Mouse (Mus musculus): ENCODE results near the gene Dspp. TPM values are rescaled to one million over a fixed set of nuclear protein-coding genes. Genes with fewer than 3 reads are reported as not detected.

The Dspp gene
- not detected in 2 replicates for polyA plus RNA-seq (2015; fragmentation: Nextera tagmentation; extraction: Ambion mirVana)

DNA sequence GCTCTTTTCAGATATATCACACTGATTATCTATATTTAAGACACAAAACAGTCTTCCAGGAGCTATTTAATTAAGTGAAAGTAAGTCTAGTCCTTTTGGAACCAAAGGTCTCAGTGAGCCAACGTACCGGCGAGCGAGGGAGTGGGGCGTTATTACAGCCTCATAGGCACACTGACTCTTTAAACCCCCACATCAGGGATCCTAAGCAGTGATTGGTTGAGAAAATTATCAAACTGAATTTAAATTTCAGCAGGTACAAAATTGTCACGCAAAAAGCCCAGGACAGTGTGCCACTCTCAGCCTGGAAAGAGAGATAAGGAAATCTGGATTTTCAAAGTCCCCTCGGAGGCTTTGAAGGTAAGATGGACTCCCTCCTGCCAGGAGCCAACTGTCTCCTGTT lies at the start of gene Dspp:
Gene Dspp, plus strand, starts transcription at position 301 of the 400 bp plus-strand sequence.
- TF ChIP-seq CTCF (IDR thresholded peaks at IDR 0.05; ENCODE audit: low read depth) (no peak), EP300 (optimal IDR thresholded peaks at IDR 0.05) (no peak)
- Histone ChIP-seq H3K4me1 (replicated peaks; ENCODE audit: control insufficient read depth, insufficient read depth) (no peaks in the 10 kb centered on the region), H3K27ac (replicated peaks) (no peak within 1 kb of the TSS), H3K36me3 (ENCODE audit: control insufficient read depth, insufficient read depth, low read length) (no peaks in the 10 kb centered on the region), H3K9me3 (ENCODE audit: control insufficient read depth, low read length) (no peaks in the 10 kb centered on the region), H3K4me2 (replicated peaks; ENCODE audit: low read depth) (no peak within 1 kb of the TSS), H3K4me3 (ENCODE audit: low read depth, low read length) (no peak within 1 kb of the TSS), H3K27me3 (ENCODE audit: control insufficient read depth, insufficient read depth, low read length) (no peaks in the 10 kb centered on the region), H3K9ac (ENCODE audit: low read length) (no peak within 1 kb of the TSS)
- DNase-seq (ENCODE audit: low spot score) (no peak), ATAC-seq (ENCODE audit: low FRiP score, low TSS enrichment) (no peak)
- WGBS: 73% methylated on average over 7 of the region's 7 CpGs

DNA sequence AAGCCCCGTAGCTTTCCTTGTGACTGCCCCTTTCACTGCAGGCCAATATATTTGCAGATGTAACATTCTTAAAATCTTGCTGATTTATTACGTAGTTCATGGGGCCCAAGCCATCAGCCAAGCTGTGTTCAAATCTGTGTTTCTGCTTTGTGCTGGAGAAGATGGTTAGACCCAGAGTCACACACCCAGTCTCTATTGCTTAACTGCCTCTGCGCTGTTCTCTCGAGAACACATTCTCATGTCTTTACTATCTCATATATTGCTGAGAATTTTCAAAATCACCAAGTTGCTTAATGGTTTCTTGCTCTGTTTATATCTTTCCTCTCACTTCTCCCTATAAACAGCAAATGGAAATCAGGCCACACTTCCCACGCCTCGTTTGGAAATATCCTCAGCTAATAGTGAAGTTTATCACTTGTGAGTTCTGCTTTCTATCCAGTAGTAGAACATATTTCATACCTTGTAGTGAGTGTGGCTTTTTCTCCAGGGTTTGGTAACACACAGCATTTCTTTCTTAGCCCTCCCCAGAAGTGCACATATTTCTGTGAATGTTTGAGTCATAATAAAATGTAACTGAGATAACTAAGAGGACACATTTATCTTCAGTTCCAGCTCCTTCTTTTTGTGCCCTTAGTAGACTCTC lies 46.4 kb upstream of the Dspp start:
- Histone ChIP-seq H3K4me1 (replicated peaks; ENCODE audit: control insufficient read depth, insufficient read depth) (no peaks in the 10 kb centered on the region), H3K9ac (ENCODE audit: low read length) (no peak overlapping the region), H3K4me2 (replicated peaks; ENCODE audit: low read depth) (no peak overlapping the region), H3K4me3 (ENCODE audit: low read depth, low read length) (no peak overlapping the region), H3K9me3 (ENCODE audit: control insufficient read depth, low read length) (no peaks in the 10 kb centered on the region), H3K36me3 (ENCODE audit: control insufficient read depth, insufficient read depth, low read length) (no peaks in the 10 kb centered on the region), H3K27me3 (ENCODE audit: control insufficient read depth, insufficient read depth, low read length) (no peaks in the 10 kb centered on the region), H3K27ac (replicated peaks) (no peak overlapping the region)
- ATAC-seq (ENCODE audit: low FRiP score, low TSS enrichment) (peak; percentile 42; the same call in 1 of the 2 replicates), DNase-seq (ENCODE audit: low spot score) (no peak)
- TF ChIP-seq EP300 (optimal IDR thresholded peaks at IDR 0.05) (no peak), CTCF (IDR thresholded peaks at IDR 0.05; ENCODE audit: low read depth) (no peak)
- WGBS: 48% methylated on average over 6 of the region's 6 CpGs

DNA sequence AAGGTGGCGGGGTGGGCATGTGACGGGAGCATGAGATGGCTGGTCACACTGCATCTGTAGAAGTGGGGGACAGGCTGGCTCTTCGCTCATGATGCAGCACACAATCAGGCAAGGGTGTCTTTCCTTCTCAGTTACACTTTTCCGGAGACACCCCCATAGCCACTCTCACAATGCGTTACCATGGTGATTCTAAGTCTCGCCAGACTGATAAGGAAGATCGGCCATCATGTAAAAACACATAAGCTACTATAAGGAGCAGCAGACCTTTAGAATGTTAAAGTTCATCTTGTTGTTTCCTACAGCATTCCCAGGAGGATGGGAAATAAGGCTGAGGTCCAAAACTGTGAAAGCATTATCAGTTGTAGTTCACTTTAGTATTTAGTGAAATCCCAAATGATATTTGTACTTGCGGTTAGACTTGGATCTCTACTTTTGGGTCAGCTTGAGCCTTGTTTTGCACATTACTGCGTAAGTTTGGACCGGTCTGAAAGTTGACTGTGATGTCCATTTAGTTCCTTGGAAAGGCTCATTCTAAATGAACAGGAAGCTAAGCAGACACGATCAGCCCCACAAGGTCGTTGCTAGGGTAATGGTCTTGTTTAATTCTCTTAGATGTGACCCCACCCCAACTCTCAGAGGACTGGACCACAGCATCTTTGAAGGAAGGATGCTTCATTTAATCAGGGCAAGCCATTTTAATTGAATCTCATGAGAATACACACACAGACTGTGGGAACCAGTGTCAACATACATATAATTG lies 43.8 kb upstream of the Dspp start:
- WGBS: 81% methylated on average over 12 of the region's 12 CpGs
- DNase-seq (ENCODE audit: low spot score): no peak
- no peak for ATAC-seq (ENCODE audit: low FRiP score, low TSS enrichment)

DNA sequence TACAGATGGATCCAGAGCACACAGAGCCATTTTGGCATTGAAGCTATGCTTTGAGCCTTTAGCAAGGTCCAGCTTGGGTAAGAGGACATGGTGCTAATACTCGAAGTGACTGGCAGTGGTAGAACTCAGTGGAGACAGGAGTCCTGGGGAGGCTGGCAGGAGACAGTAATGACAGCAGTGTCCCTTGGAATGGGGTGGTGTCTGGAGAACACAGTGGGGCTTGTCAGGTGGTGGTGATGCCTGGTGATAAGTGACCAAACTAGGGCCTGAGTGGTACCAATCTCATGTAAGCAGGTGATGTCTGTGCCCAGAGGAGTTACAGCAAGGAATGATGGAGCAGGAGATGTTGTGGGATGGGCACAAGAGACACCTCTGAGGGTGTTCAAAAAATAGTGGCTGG lies 43.2 kb upstream of the Dspp start:
- no peak for ATAC-seq (ENCODE audit: low FRiP score, low TSS enrichment)
- Histone ChIP-seq H3K36me3 (ENCODE audit: control insufficient read depth, insufficient read depth, low read length) (no peaks in the 10 kb centered on the region), H3K4me1 (replicated peaks; ENCODE audit: control insufficient read depth, insufficient read depth) (no peaks in the 10 kb centered on the region), H3K4me2 (replicated peaks; ENCODE audit: low read depth) (no peak overlapping the region), H3K9ac (ENCODE audit: low read length) (no peak overlapping the region), H3K4me3 (ENCODE audit: low read depth, low read length) (no peak overlapping the region), H3K27ac (replicated peaks) (no peak overlapping the region), H3K27me3 (ENCODE audit: control insufficient read depth, insufficient read depth, low read length) (no peaks in the 10 kb centered on the region), H3K9me3 (ENCODE audit: control insufficient read depth, low read length) (no peaks in the 10 kb centered on the region)
- TF ChIP-seq CTCF (IDR thresholded peaks at IDR 0.05; ENCODE audit: low read depth) (no peak), EP300 (optimal IDR thresholded peaks at IDR 0.05) (no peak)
- 75% methylated on average over 1 of the region's 1 CpGs for WGBS
- DNase-seq (ENCODE audit: low spot score): no peak

More for the DNA sequence above, 43.8 kb upstream of the Dspp start:
- H3K36me3 ChIP-seq (ENCODE audit: control insufficient read depth, insufficient read depth, low read length): no peaks in the 10 kb centered on the region
- H3K9me3 ChIP-seq (ENCODE audit: control insufficient read depth, low read length): no peaks in the 10 kb centered on the region
- no peak overlapping the region for H3K27ac ChIP-seq (replicated peaks)
- H3K27me3 ChIP-seq (ENCODE audit: control insufficient read depth, insufficient read depth, low read length): no peaks in the 10 kb centered on the region
- H3K4me2 ChIP-seq (replicated peaks; ENCODE audit: low read depth): no peak overlapping the region
- H3K4me1 ChIP-seq (replicated peaks; ENCODE audit: control insufficient read depth, insufficient read depth): no peaks in the 10 kb centered on the region
- H3K9ac ChIP-seq (ENCODE audit: low read length): no peak overlapping the region
- TF ChIP-seq EP300 (optimal IDR thresholded peaks at IDR 0.05): no peak
- no peak for TF ChIP-seq CTCF (IDR thresholded peaks at IDR 0.05; ENCODE audit: low read depth)
- H3K4me3 ChIP-seq (ENCODE audit: low read depth, low read length): no peak overlapping the region

DNA sequence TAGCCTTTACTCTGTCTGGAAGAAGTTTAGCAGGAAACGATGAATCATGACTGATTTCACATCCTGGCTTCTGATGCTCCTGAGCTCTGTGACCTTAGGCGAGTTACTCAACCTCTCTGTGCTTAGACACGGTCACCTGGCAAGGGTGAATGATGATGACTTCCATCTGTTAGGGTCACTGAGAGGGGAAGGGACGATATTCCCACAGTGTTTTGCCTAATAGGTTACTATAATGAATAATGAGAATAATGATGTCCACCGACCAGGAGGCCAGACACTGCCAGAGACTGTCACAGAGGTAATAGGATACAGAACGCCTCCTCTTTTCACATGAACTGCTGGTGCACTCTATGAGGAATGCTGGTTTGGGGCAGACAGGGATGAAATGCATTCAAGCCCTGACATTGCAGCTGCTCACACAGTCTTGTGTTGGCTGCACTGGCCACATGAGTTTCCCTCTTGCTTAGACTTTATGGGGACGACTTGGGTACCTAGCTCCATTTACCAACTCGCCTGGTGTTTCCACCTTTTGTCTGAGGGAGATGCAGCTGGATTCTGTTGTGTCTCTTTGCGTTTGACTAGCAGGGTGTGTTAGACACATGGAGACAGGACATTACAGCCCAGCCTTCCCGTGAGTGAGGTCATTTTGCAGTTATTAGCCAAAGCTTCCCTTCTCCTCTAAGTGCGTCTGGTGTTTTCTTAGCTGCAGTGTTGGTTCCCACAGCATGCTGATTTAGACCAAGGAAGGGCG lies 42.1 kb upstream of the Dspp start:
- no peak overlapping the region for H3K9ac ChIP-seq (ENCODE audit: low read length)
- ATAC-seq (ENCODE audit: low FRiP score, low TSS enrichment) (peak; percentile 36; the same call in 1 of the 2 replicates), DNase-seq (ENCODE audit: low spot score) (no peak)
- H3K4me1 ChIP-seq (replicated peaks; ENCODE audit: control insufficient read depth, insufficient read depth): no peaks in the 10 kb centered on the region
- no peak overlapping the region for H3K4me3 ChIP-seq (ENCODE audit: low read depth, low read length)
- H3K36me3 ChIP-seq (ENCODE audit: control insufficient read depth, insufficient read depth, low read length): no peaks in the 10 kb centered on the region
- no peaks in the 10 kb centered on the region for H3K27me3 ChIP-seq (ENCODE audit: control insufficient read depth, insufficient read depth, low read length)
- peak overlapping the region; percentile 56; the same call in 1 of the 2 replicates for H3K27ac ChIP-seq (replicated peaks)
- no peaks in the 10 kb centered on the region for H3K9me3 ChIP-seq (ENCODE audit: control insufficient read depth, low read length)
- TF ChIP-seq EP300 (optimal IDR thresholded peaks at IDR 0.05) (no peak), CTCF (IDR thresholded peaks at IDR 0.05; ENCODE audit: low read depth) (no peak)
- H3K4me2 ChIP-seq (replicated peaks; ENCODE audit: low read depth): no peak overlapping the region
- WGBS: 41% methylated on average over 12 of the region's 12 CpGs

All from stomach, postnatal 0 days (tissue).